Mouse (Mus musculus) cerebellum, adult 11 months (tissue): Measurements from ENCODE around the gene Calhm5.
A peak's percentile ranks its signal among the peaks of the same experiment; 100 is the strongest.

Experiments used
- DNase-seq: peaks from one replicate; pipeline ENCODE4 v3.0.0; 2022

The Calhm5 gene

GRCm38 (mm10) chr10:34096418-34096883 lies at the start of gene Calhm5:
TSS of gene Calhm5 (minus strand) at chr10:34096519.
- peak; percentile 0 for DNase-seq

- DNase-seq: no peak
Measured at GRCm38 (mm10) chr10:34141693-34142092, 45.4 kb upstream of the Calhm5 start.

- DNase-seq: no peak
Measured at GRCm38 (mm10) chr10:34139768-34140167, 43.4 kb upstream of the Calhm5 start.

- DNase-seq: no peak
Measured at GRCm38 (mm10) chr10:34138027-34138426, 41.7 kb upstream of the Calhm5 start.

- no peak for DNase-seq
Measured at GRCm38 (mm10) chr10:34136432-34136831, 40.1 kb upstream of the Calhm5 start.

- DNase-seq: no peak
Measured at GRCm38 (mm10) chr10:34131356-34131755, 35.0 kb upstream of the Calhm5 start.

- no peak for DNase-seq
Measured at GRCm38 (mm10) chr10:34128391-34128790, 32.1 kb upstream of the Calhm5 start.

GRCm38 (mm10) chr10:34127392-34128378 lies 31.4 kb upstream of the Calhm5 start, which contains the start of gene Calhm6:
TSS of gene Calhm6 (minus strand) at chr10:34127984.
- DNase-seq: peak; percentile 1

- DNase-seq: no peak
Measured at GRCm38 (mm10) chr10:34118421-34118820, 22.1 kb upstream of the Calhm5 start.

- DNase-seq: no peak
Measured at GRCm38 (mm10) chr10:34117770-34118169, 21.5 kb upstream of the Calhm5 start.

GRCm38 (mm10) chr10:34117131-34117530 lies 20.8 kb upstream of the Calhm5 start:
- DNase-seq: no peak

GRCm38 (mm10) chr10:34111964-34112738 lies 15.8 kb upstream of the Calhm5 start:
- no peak for DNase-seq

- no peak for DNase-seq
Measured at GRCm38 (mm10) chr10:34110863-34111465, 14.6 kb upstream of the Calhm5 start.

- DNase-seq: peak; percentile 1
Measured at GRCm38 (mm10) chr10:34095964-34096363, 355 bp downstream of the Calhm5 start.

GRCm38 (mm10) chr10:34095147-34095546 lies 1.2 kb downstream of the Calhm5 start:
- DNase-seq: no peak

GRCm38 (mm10) chr10:34091888-34092287 lies 4.4 kb downstream of the Calhm5 start:
- no peak for DNase-seq

- no peak for DNase-seq
Measured at GRCm38 (mm10) chr10:34090481-34090880, 5.8 kb downstream of the Calhm5 start.

- DNase-seq: no peak
Measured at GRCm38 (mm10) chr10:34089517-34089916, 6.8 kb downstream of the Calhm5 start.

GRCm38 (mm10) chr10:34088515-34088914 lies 7.8 kb downstream of the Calhm5 start:
- DNase-seq: no peak

- no peak for DNase-seq
Measured at GRCm38 (mm10) chr10:34086514-34086913, 9.8 kb downstream of the Calhm5 start.

- no peak for DNase-seq
Measured at GRCm38 (mm10) chr10:34074522-34075200, 21.7 kb downstream of the Calhm5 start.

- no peak for DNase-seq
Measured at GRCm38 (mm10) chr10:34071650-34072049, 24.7 kb downstream of the Calhm5 start.
